Mouse (Mus musculus): Measurements from ENCODE around the gene Zfp280d. TPM values are rescaled to one million over a fixed set of nuclear protein-coding genes. Genes with fewer than 3 reads are reported as not detected.

Zfp280d gene
- polyA plus RNA-seq, 1 experiment from 2014 or later: 53.3 TPM

DNA sequence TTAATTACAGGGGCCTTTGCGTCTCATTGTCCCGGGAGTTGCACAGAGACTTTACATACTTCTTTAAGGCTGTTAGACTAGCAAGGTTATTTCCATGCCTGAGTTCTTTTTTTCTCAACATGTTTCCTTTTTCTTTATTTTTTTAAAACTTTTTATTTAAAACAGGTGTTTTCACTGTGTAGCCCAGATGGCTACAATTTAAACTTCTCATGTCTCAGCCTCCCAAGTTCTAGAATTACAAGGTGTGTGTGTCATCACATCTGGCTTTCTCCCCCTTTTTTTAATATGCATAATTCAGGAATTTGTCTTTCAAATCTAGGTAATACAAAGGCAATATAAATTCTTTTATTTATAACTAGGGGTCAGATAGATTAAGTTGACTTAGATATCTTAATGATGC, 58.6 kb downstream of the Zfp280d start:
- no peaks in the 10 kb centered on the region for H3K4me1 ChIP-seq (ENCODE audit: control insufficient read depth, insufficient read depth, low read length)
- no peak overlapping the region for H3K9ac ChIP-seq (replicated peaks; ENCODE audit: low read length)
- DNase-seq (no peak), ATAC-seq (ENCODE audit: low FRiP score, low TSS enrichment) (no peak)
- H3K9me3 ChIP-seq (ENCODE audit: control insufficient read depth, low read length): no peaks in the 10 kb centered on the region
- no peak overlapping the region for H3K4me3 ChIP-seq (replicated peaks; ENCODE audit: low read depth, low read length)
- 94% methylated on average over 2 of the region's 2 CpGs for WGBS
- peaks cover 44% of the 10 kb centered on the region for H3K36me3 ChIP-seq (ENCODE audit: control insufficient read depth, insufficient read depth, low read length)
- no peak overlapping the region for H3K27ac ChIP-seq (replicated peaks; ENCODE audit: low read depth, low read length)
- H3K27me3 ChIP-seq (ENCODE audit: control insufficient read depth, insufficient read depth, low read length): no peaks in the 10 kb centered on the region
- no peak overlapping the region for H3K4me2 ChIP-seq (ENCODE audit: low read length)

DNA sequence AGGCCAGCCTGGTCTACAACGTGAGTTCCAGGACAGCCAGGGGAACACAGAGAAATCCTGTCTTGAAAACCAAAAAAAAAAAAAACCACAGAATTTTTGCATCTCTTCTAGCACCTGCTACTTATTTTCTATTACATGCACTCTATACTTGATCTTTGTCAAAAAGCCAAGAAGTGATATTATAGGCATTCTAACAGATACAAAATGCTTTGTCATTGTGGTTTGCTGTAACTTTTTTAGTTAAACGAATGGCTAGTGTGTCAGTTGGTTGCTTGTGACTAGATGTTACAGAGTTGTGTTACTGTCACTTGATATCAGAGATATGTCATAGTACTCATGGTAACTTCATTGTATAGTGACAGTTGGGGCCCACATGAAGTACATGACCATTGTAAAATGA, 61.4 kb downstream of the Zfp280d start:
- Histone ChIP-seq H3K27me3 (ENCODE audit: control insufficient read depth, insufficient read depth, low read length) (no peaks in the 10 kb centered on the region), H3K27ac (replicated peaks; ENCODE audit: low read depth, low read length) (no peak overlapping the region), H3K4me3 (replicated peaks; ENCODE audit: low read depth, low read length) (no peak overlapping the region), H3K36me3 (ENCODE audit: control insufficient read depth, insufficient read depth, low read length) (peaks cover 45% of the 10 kb centered on the region), H3K4me2 (ENCODE audit: low read length) (no peak overlapping the region), H3K4me1 (ENCODE audit: control insufficient read depth, insufficient read depth, low read length) (no peaks in the 10 kb centered on the region), H3K9me3 (ENCODE audit: control insufficient read depth, low read length) (no peaks in the 10 kb centered on the region), H3K9ac (replicated peaks; ENCODE audit: low read length) (no peak overlapping the region)
- WGBS: 94% methylated on average over 2 of the region's 2 CpGs
- DNase-seq: no peak
- ATAC-seq (ENCODE audit: low FRiP score, low TSS enrichment): no peak

DNA sequence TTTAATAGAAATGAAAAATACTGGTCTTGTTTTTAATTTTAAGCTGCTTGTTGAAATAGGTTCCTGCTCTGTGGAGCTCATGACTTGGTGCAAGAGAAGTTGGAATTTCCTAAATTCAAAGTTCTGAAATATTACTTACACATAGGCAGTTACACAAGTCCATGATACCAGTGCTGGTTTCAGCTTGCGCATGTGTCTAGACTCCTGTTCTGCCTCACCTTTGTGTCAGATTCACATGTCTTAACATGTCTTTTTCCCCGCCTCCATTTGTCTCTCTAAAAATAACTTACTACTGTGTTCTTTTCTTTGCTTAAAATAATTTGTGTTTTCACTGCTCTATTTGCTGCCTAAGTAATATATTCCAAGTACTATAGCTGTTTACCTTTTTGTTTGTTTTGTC, 64.5 kb downstream of the Zfp280d start:
- peaks cover 32% of the 10 kb centered on the region for H3K36me3 ChIP-seq (ENCODE audit: control insufficient read depth, insufficient read depth, low read length)
- ATAC-seq (ENCODE audit: low FRiP score, low TSS enrichment) (no peak), DNase-seq (no peak)
- H3K4me3 ChIP-seq (replicated peaks; ENCODE audit: low read depth, low read length): no peak overlapping the region
- WGBS: 98% methylated on average over 2 of the region's 2 CpGs
- H3K4me1 ChIP-seq (ENCODE audit: control insufficient read depth, insufficient read depth, low read length): no peaks in the 10 kb centered on the region
- no peaks in the 10 kb centered on the region for H3K27me3 ChIP-seq (ENCODE audit: control insufficient read depth, insufficient read depth, low read length)
- H3K4me2 ChIP-seq (ENCODE audit: low read length): no peak overlapping the region
- H3K9me3 ChIP-seq (ENCODE audit: control insufficient read depth, low read length): no peaks in the 10 kb centered on the region
- H3K9ac ChIP-seq (replicated peaks; ENCODE audit: low read length): no peak overlapping the region
- no peak overlapping the region for H3K27ac ChIP-seq (replicated peaks; ENCODE audit: low read depth, low read length)

DNA sequence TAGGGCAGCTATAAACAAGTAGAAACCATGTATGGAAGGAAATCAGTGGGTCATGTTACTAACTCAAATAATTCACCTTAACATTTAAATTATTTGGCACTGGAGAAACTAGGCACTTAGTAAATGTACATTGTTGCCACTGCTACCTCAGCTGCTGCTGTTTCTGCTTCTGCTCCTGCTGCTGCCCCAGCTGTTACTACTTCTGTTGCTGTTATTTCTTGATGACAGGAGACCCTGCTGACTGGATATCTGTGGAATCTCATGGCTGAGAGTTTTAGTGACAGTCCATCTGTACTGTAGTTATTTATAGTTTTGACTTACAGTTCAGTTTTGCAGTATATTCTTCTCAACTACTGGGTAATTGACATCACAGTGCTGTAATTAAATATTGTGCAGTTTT, 69.2 kb downstream of the Zfp280d start:
- ATAC-seq (ENCODE audit: low FRiP score, low TSS enrichment) (no peak), DNase-seq (no peak)

DNA sequence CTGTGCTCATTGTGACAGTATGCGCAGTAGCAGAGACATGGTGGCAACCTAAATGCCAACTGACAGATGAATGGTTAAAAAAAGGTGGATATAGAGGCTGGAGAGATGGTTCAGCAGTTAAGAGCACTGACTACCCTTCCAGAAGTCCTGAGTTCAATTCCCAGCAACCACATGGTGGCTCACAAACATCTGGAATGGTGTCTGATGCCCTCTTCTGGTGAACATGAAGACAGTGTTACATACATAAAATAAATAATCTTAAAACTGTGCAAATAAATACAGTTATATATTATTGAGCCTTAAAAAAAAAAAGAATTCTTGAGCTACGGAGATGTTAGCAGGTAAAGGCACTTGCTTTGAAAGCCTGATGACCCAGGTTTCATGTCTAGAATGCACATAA, 97.7 kb downstream of the Zfp280d start:
- Histone ChIP-seq H3K9ac (replicated peaks; ENCODE audit: low read length) (no peak overlapping the region), H3K36me3 (ENCODE audit: control insufficient read depth, insufficient read depth, low read length) (no peaks in the 10 kb centered on the region; the same call in 1 of the 2 replicates), H3K4me2 (ENCODE audit: low read length) (no peak overlapping the region), H3K4me3 (replicated peaks; ENCODE audit: low read depth, low read length) (no peak overlapping the region), H3K27ac (replicated peaks; ENCODE audit: low read depth, low read length) (no peak overlapping the region), H3K9me3 (ENCODE audit: control insufficient read depth, low read length) (no peaks in the 10 kb centered on the region), H3K4me1 (ENCODE audit: control insufficient read depth, insufficient read depth, low read length) (no peaks in the 10 kb centered on the region), H3K27me3 (ENCODE audit: control insufficient read depth, insufficient read depth, low read length) (no peaks in the 10 kb centered on the region)
- no peak for DNase-seq
- WGBS: 95% methylated on average over 2 of the region's 2 CpGs
- ATAC-seq (ENCODE audit: low FRiP score, low TSS enrichment): no peak

More for the DNA sequence above, 69.2 kb downstream of the Zfp280d start:
- no peaks in the 10 kb centered on the region for H3K4me1 ChIP-seq (ENCODE audit: control insufficient read depth, insufficient read depth, low read length)
- no peak overlapping the region for H3K4me2 ChIP-seq (ENCODE audit: low read length)
- no peak overlapping the region for H3K9ac ChIP-seq (replicated peaks; ENCODE audit: low read length)
- H3K9me3 ChIP-seq (ENCODE audit: control insufficient read depth, low read length): no peaks in the 10 kb centered on the region
- peaks cover 17% of the 10 kb centered on the region; the same call in 1 of the 2 replicates for H3K36me3 ChIP-seq (ENCODE audit: control insufficient read depth, insufficient read depth, low read length)
- no peak overlapping the region for H3K27ac ChIP-seq (replicated peaks; ENCODE audit: low read depth, low read length)
- H3K27me3 ChIP-seq (ENCODE audit: control insufficient read depth, insufficient read depth, low read length): no peaks in the 10 kb centered on the region
- no peak overlapping the region for H3K4me3 ChIP-seq (replicated peaks; ENCODE audit: low read depth, low read length)

DNA sequence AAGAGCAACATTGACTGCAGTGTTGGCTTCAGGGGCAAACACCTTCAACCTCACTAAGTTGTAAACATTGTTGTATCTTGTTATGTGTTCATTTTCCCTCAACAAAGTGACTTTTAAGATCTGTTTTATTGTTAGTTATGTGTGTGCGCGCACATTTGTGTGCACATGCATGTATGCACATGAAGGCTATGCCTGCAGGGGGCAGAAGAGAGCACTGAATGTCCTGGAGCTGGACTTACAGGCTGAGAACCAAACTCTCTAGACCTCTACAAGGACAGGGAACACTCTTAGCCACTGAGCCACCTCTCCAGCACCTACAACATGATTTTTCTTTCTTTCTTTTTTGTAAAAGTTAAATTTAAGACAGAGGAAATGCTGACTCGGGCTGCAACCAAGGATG, 99.4 kb downstream of the Zfp280d start:
- ATAC-seq (ENCODE audit: low FRiP score, low TSS enrichment) (no peak), DNase-seq (no peak)
- 97% methylated on average over 3 of the region's 3 CpGs for WGBS

DNA sequence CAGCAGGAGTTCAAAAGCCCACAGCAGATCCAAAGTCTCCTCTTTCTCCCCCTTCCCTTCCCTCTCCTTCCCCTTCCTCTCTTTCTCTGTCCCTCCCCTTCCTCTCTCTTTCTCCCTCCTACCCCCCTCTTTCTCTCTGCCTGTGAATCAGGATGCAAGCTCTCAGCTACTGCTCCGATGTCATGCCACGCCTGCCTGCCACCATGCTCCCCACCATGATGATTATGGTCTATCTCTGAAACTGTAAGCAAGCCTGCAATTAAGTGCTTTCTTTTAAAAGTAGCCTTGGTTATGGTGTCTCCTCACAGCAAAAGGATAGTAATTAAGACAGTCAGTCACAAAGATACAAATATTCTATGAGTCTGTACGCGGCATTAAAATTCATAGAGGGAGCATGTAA, 100.3 kb downstream of the Zfp280d start:
- Histone ChIP-seq H3K27ac (replicated peaks; ENCODE audit: low read depth, low read length) (no peak overlapping the region), H3K9ac (replicated peaks; ENCODE audit: low read length) (no peak overlapping the region), H3K4me2 (ENCODE audit: low read length) (no peak overlapping the region), H3K27me3 (ENCODE audit: control insufficient read depth, insufficient read depth, low read length) (no peaks in the 10 kb centered on the region), H3K36me3 (ENCODE audit: control insufficient read depth, insufficient read depth, low read length) (no peaks in the 10 kb centered on the region), H3K4me3 (replicated peaks; ENCODE audit: low read depth, low read length) (no peak overlapping the region), H3K9me3 (ENCODE audit: control insufficient read depth, low read length) (no peaks in the 10 kb centered on the region), H3K4me1 (ENCODE audit: control insufficient read depth, insufficient read depth, low read length) (no peaks in the 10 kb centered on the region)
- no peak for DNase-seq
- ATAC-seq (ENCODE audit: low FRiP score, low TSS enrichment): no peak
- 77% methylated on average over 4 of the region's 4 CpGs for WGBS

More for the DNA sequence above, 99.4 kb downstream of the Zfp280d start:
- Histone ChIP-seq H3K4me2 (ENCODE audit: low read length) (no peak overlapping the region), H3K36me3 (ENCODE audit: control insufficient read depth, insufficient read depth, low read length) (no peaks in the 10 kb centered on the region), H3K4me1 (ENCODE audit: control insufficient read depth, insufficient read depth, low read length) (no peaks in the 10 kb centered on the region), H3K27ac (replicated peaks; ENCODE audit: low read depth, low read length) (no peak overlapping the region), H3K27me3 (ENCODE audit: control insufficient read depth, insufficient read depth, low read length) (no peaks in the 10 kb centered on the region), H3K9ac (replicated peaks; ENCODE audit: low read length) (no peak overlapping the region), H3K9me3 (ENCODE audit: control insufficient read depth, low read length) (no peaks in the 10 kb centered on the region), H3K4me3 (replicated peaks; ENCODE audit: low read depth, low read length) (no peak overlapping the region)

DNA sequence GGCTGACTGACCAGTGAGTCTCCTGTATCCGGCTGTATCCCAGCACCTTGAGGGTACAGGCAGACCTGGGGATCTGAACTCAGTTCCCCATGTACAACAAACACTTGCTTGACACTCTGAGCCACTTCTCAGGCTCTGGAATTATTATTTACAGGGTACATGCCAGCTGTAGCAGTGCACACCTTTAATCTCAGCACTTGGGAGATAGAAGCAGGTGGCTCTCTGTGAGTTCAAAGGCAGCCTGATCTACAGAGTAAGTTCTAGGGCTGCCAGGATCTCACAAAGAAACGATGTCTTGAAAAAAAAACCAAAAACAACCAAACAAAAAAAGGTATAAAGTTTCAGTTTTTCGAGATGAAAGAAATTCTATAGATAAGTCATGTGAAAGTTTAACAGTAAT, 101.0 kb downstream of the Zfp280d start:
- ATAC-seq (ENCODE audit: low FRiP score, low TSS enrichment): no peak
- no peaks in the 10 kb centered on the region for H3K27me3 ChIP-seq (ENCODE audit: control insufficient read depth, insufficient read depth, low read length)
- DNase-seq: no peak
- no peaks in the 10 kb centered on the region for H3K9me3 ChIP-seq (ENCODE audit: control insufficient read depth, low read length)
- H3K9ac ChIP-seq (replicated peaks; ENCODE audit: low read length): no peak overlapping the region
- WGBS: 81% methylated on average over 3 of the region's 3 CpGs
- H3K27ac ChIP-seq (replicated peaks; ENCODE audit: low read depth, low read length): no peak overlapping the region
- H3K4me2 ChIP-seq (ENCODE audit: low read length): no peak overlapping the region
- H3K4me1 ChIP-seq (ENCODE audit: control insufficient read depth, insufficient read depth, low read length): no peaks in the 10 kb centered on the region
- H3K36me3 ChIP-seq (ENCODE audit: control insufficient read depth, insufficient read depth, low read length): no peaks in the 10 kb centered on the region
- H3K4me3 ChIP-seq (replicated peaks; ENCODE audit: low read depth, low read length): no peak overlapping the region

DNA sequence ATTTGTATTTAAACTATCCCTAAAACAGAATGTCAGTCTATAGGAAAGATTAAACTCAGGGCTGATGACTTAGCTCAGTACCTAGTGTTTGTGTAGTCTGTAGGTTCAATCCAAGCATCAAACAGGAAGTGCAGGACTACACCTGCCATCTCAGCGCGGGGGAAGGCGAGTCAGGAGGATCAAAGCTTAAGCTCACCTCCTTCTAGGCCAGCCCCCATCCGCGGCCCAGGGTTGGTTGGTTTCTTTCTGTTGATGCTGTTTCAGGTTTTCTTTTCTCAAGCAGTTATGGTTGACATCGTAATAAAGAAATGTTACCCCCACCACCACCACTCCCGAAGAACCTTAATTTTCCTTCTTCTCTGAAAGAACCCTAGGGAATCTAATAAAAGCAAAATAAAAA, 111.1 kb downstream of the Zfp280d start:
- Histone ChIP-seq H3K4me1 (ENCODE audit: control insufficient read depth, insufficient read depth, low read length) (no peaks in the 10 kb centered on the region), H3K27ac (replicated peaks; ENCODE audit: low read depth, low read length) (no peak overlapping the region), H3K9me3 (ENCODE audit: control insufficient read depth, low read length) (no peaks in the 10 kb centered on the region), H3K4me3 (replicated peaks; ENCODE audit: low read depth, low read length) (no peak overlapping the region), H3K4me2 (ENCODE audit: low read length) (no peak overlapping the region), H3K27me3 (ENCODE audit: control insufficient read depth, insufficient read depth, low read length) (no peaks in the 10 kb centered on the region), H3K36me3 (ENCODE audit: control insufficient read depth, insufficient read depth, low read length) (no peaks in the 10 kb centered on the region), H3K9ac (replicated peaks; ENCODE audit: low read length) (no peak overlapping the region)
- 84% methylated on average over 7 of the region's 7 CpGs for WGBS
- DNase-seq (no peak), ATAC-seq (ENCODE audit: low FRiP score, low TSS enrichment) (no peak)
